Mouse (Mus musculus) forebrain, embryonic 13.5 days (tissue): Measurements from ENCODE around the gene Smtn. TPM values are rescaled to one million over a fixed set of nuclear protein-coding genes. Genes with fewer than 3 reads are reported as not detected.

Source experiments
- ATAC-seq: fragments of 200-750 bp; cut with Nextera tagmentation; 2 replicates; pipeline ENCODE4 v1.8.0; 2017
- H3K27ac ChIP-seq: fragments of 300-500 bp; sonication (generic); 2 replicates; pipeline ENCODE4 v1.5.1; 2015; ENCODE audit warnings: inconsistent platforms, mild to moderate bottlenecking, moderate library complexity
- H3K27me3 ChIP-seq: fragments of 300-500 bp; sonication (generic); 2 replicates; pipeline ENCODE4 v1.6.1; 2015; ENCODE audit warnings: mild to moderate bottlenecking, inconsistent platforms
- H3K36me3 ChIP-seq: fragments of 300-500 bp; sonication (generic); 2 replicates; pipeline ENCODE4 v1.6.1; 2015; ENCODE audit warnings: mild to moderate bottlenecking, inconsistent platforms; ENCODE audit not compliant: poor library complexity, severe bottlenecking
- H3K4me1 ChIP-seq: fragments of 300-500 bp; sonication (generic); 2 replicates; pipeline ENCODE4 v1.6.1; 2015; ENCODE audit warnings: inconsistent platforms
- H3K4me2 ChIP-seq: fragments of 300-500 bp; sonication (generic); 2 replicates; pipeline ENCODE4 v1.6.1; 2015; ENCODE audit warnings: inconsistent platforms, mild to moderate bottlenecking, moderate library complexity
- H3K4me3 ChIP-seq: fragments of 300-500 bp; sonication (generic); 2 replicates; pipeline ENCODE4 v1.5.1; 2015; ENCODE audit warnings: mild to moderate bottlenecking, inconsistent platforms
- H3K9ac ChIP-seq: fragments of 300-500 bp; sonication (generic); 2 replicates; pipeline ENCODE4 v1.6.1; 2015; ENCODE audit warnings: mild to moderate bottlenecking, inconsistent platforms
- H3K9me3 ChIP-seq: fragments of 300-500 bp; sonication (generic); replicated peaks from 2 replicates; pipeline ENCODE4 v1.6.1; 2016; ENCODE audit warnings: inconsistent platforms
- WGBS: fragments of 180-500 bp; shearing (Covaris S2); methylation state at CpG from one replicate; pipeline ENCODE4 v1.1.7; 2015; 5-methylcytosine and 5-hydroxymethylcytosine counted together
- polyA plus RNA-seq: library from polyadenylated mRNA; unstranded; fragments of >200 nt; fragmentation: Nextera tagmentation; extraction: Ambion mirVana; gene quantifications from 2 replicates; pipeline ENCODE4 v1.2.1, GENCODE M21; 2015

Smtn gene
- polyA plus RNA-seq, 1 experiment from 2014 or later, result 21.9 TPM

DNA sequence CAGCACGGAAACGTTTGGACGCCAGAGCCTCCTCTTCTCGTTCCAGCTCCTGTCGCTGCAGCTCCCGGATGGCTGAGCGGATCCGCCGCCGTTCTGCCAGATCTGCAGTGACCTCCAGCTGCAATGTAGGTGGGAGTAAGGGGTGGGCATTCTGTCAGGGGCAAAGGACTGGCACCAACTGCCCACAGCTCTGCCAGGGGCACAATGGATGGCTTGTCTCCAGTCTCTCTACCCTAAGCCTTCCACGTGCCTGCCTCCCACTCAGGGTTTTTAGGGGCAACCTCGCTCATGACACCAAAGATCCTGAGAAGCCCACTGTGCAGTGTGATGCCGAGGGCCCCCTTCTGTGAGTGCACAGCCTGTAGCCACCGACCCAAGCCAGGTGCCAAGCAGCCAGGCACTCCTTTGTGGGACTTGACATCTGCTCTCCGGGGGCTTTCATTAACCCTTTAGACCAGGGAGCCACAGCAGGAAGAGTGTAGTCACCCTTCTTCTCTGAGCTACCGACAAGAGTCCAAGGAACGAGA is 6.9 kb downstream of the Smtn start:
- no peak overlapping the region for H3K4me2 ChIP-seq
- H3K27me3 ChIP-seq, result no peaks in the 10 kb centered on the region
- peaks cover 27% of the 10 kb centered on the region for H3K4me1 ChIP-seq
- H3K9me3 ChIP-seq, result no peaks in the 10 kb centered on the region
- no peak overlapping the region for H3K27ac ChIP-seq
- ATAC-seq, result no peak
- peaks cover 50% of the 10 kb centered on the region for H3K36me3 ChIP-seq
- WGBS, result 90% methylated on average over 17 of the region's 17 CpGs
- no peak overlapping the region for H3K4me3 ChIP-seq
- no peak overlapping the region for H3K9ac ChIP-seq

DNA sequence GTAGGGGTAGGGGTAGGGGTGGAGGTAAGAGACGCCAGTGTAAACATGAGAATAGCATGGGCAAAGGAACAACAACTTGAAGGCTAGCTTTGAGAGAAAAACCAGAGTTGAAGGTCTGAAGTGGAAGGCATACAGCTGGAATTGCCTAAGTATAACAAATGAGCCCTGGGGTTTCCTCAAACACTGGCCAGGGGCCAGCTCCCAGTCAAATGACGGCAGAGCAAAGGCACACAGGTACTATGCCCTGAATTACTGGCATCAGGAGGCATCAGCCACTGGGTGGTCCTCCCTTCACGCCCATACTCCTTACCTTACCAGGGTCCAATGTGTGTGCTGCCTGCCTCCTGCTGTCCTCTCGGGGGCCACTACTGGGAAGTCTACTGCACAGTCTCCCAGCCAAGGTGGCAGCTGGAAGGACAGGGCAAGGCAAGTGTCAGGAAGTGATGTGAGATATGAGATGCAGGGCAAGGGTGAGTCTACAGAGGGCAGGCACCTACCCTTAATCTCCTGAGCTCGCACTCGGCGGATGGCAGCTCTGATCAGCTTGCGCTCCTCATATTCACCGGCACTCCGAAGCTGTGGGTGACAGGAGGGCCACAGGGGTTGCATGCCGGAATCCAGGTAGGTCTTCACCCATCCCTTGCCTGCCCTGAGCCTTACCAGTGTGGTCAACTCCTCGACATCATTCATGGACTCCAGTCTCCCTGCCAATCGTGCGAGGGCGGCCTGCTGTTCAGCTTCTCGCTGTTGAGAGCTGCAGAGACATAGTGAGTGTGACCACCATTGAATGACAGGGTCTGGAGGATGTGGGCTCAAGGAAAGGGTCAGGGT is 8.1 kb downstream of the Smtn start:
- Histone ChIP-seq H3K27me3 (no peaks in the 10 kb centered on the region), H3K36me3 (peaks cover 61% of the 10 kb centered on the region), H3K9me3 (no peaks in the 10 kb centered on the region), H3K4me2 (no peak overlapping the region), H3K27ac (no peak overlapping the region), H3K4me3 (no peak overlapping the region), H3K9ac (0 out of 2 replicates have a peak overlapping the region, but pooled peaks have one; percentile 41), H3K4me1 (peaks cover 18% of the 10 kb centered on the region)
- no peak for ATAC-seq
- 91% methylated on average over 16 of the region's 16 CpGs for WGBS

DNA sequence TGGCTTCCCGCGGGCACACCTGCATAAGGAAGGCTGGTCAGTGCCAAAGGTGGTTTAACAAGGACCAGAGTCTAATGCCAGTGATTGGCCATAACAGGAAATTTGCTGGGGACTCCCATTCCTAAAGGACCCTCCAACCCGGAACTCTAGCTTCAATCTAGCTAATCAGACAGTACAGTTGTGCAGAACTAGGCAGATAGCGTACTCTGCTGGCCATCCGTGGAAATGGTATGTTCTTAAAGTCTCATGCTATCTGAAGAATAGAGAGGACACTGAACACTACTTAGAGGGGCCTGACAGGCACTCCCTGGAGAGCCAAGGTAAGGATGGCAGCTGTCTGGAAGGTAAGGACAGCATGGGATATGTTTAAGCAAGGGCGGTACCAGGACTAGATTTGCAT is 8.8 kb downstream of the Smtn start:
- H3K36me3 ChIP-seq, result peaks cover 66% of the 10 kb centered on the region
- 79% methylated on average over 6 of the region's 6 CpGs for WGBS

DNA sequence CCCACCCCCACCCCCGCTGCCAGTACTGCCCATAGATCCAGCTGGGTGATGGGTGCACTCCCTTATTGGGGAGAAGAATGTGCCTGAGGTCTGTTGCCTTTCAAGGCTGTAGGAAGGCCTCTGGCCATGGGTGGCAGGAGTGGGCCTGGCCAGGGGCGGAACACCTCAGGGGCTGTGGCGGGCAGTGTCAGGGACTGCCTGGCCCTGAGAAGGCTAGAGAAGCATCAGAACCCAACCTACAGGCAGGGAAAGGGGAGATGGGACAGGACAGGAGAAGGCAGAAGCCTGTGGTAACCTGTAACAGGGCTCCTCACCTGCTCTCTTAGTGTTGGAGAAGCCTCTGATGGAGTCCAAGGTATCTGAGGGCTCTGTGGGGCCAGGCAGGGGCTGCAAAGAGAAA is 9.7 kb downstream of the Smtn start:
- Histone ChIP-seq H3K4me1 (peaks cover 10% of the 10 kb centered on the region), H3K9me3 (no peaks in the 10 kb centered on the region), H3K4me2 (no peak overlapping the region), H3K27me3 (no peaks in the 10 kb centered on the region), H3K36me3 (peaks cover 73% of the 10 kb centered on the region), H3K4me3 (no peak overlapping the region), H3K9ac (no peak overlapping the region), H3K27ac (no peak overlapping the region)
- WGBS, result 93% methylated on average over 3 of the region's 3 CpGs
- no peak for ATAC-seq

More for the DNA sequence above, 8.8 kb downstream of the Smtn start:
- no peak overlapping the region for H3K9ac ChIP-seq
- H3K27me3 ChIP-seq, result no peaks in the 10 kb centered on the region
- no peaks in the 10 kb centered on the region for H3K9me3 ChIP-seq
- H3K4me1 ChIP-seq, result peaks cover 18% of the 10 kb centered on the region
- no peak for ATAC-seq
- H3K27ac ChIP-seq, result no peak overlapping the region
- no peak overlapping the region for H3K4me3 ChIP-seq
- H3K4me2 ChIP-seq, result no peak overlapping the region

DNA sequence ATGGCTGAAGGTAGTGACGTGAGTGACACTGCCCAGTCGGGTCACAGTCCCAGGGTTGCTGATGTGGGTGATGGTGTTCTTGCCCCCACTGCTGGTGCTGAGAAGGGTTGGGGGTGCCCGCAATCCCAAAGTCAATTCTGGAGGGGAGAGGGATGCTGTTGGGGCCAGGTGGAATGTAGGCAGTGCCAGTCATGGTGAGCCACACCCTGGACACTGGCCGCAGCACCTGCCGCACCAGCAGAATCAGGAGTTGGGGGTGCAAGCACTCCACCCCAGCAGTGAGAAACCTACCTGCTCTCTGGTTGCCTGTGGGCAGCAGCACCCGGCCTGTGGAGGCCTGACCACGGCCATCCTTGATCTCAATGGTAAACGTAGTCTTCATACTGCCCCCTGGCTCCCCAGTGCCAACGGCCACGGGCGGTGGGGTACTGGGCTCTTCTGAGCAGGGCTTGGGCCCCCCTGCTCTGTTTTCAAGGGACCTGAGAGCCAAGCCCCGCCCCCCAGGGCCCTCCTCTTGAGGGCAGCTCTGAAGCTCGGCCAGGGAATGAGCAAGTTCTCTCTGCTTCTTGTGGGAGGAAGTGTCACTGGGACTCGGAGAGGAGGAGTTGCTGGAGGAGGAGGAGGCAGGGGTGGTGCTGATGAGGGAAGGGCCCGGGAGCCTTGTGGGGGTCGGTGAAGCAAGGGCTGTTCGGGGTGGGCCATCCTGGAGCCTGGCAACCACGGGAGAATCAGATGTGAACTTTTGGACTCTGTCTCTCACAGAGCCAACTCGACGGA is 10.7 kb downstream of the Smtn start:
- ATAC-seq, result no peak
- Histone ChIP-seq H3K4me3 (no peak overlapping the region), H3K27ac (no peak overlapping the region), H3K9ac (no peak overlapping the region), H3K27me3 (no peaks in the 10 kb centered on the region), H3K9me3 (no peaks in the 10 kb centered on the region), H3K4me1 (peaks cover 1% of the 10 kb centered on the region; the same call in 1 of the 2 replicates), H3K4me2 (no peak overlapping the region), H3K36me3 (peaks cover 76% of the 10 kb centered on the region)
- WGBS, result 82% methylated on average over 20 of the region's 20 CpGs

GRCm38 (mm10) chr11:3528208-3528607 is 12.2 kb downstream of the Smtn start:
- Histone ChIP-seq H3K4me3 (no peak overlapping the region), H3K4me1 (no peaks in the 10 kb centered on the region), H3K9ac (no peak overlapping the region), H3K4me2 (no peak overlapping the region), H3K9me3 (no peaks in the 10 kb centered on the region), H3K36me3 (peaks cover 79% of the 10 kb centered on the region), H3K27ac (no peak overlapping the region), H3K27me3 (no peaks in the 10 kb centered on the region)
- no peak for ATAC-seq
- WGBS, result 94% methylated on average over 6 of the region's 6 CpGs

DNA sequence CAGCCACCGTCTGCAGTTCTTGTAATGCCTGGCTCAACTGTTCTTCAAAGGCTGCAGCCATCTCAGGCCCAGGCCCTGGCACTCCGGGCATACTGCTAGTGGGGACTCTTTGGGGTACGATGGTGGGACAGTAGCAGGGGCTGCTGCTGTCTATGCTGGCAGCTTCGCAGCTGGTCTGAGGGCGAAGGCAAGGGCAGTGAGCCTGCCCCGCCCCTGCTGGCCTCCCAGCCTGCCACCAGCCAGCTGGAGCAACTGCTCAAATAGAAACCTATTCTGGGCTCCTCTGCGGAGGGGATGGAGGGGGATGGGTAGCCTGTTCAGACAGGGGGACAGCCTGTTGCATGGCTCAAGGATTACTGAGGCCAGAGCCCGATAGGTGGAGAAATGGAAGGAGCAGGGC is 12.6 kb downstream of the Smtn start:
- no peak overlapping the region for H3K4me3 ChIP-seq
- no peak for ATAC-seq
- H3K4me2 ChIP-seq, result no peak overlapping the region
- no peaks in the 10 kb centered on the region for H3K4me1 ChIP-seq
- H3K27me3 ChIP-seq, result no peaks in the 10 kb centered on the region
- no peak overlapping the region for H3K9ac ChIP-seq
- no peak overlapping the region for H3K27ac ChIP-seq
- peaks cover 78% of the 10 kb centered on the region for H3K36me3 ChIP-seq
- H3K9me3 ChIP-seq, result no peaks in the 10 kb centered on the region
- 71% methylated on average over 8 of the region's 8 CpGs for WGBS

DNA sequence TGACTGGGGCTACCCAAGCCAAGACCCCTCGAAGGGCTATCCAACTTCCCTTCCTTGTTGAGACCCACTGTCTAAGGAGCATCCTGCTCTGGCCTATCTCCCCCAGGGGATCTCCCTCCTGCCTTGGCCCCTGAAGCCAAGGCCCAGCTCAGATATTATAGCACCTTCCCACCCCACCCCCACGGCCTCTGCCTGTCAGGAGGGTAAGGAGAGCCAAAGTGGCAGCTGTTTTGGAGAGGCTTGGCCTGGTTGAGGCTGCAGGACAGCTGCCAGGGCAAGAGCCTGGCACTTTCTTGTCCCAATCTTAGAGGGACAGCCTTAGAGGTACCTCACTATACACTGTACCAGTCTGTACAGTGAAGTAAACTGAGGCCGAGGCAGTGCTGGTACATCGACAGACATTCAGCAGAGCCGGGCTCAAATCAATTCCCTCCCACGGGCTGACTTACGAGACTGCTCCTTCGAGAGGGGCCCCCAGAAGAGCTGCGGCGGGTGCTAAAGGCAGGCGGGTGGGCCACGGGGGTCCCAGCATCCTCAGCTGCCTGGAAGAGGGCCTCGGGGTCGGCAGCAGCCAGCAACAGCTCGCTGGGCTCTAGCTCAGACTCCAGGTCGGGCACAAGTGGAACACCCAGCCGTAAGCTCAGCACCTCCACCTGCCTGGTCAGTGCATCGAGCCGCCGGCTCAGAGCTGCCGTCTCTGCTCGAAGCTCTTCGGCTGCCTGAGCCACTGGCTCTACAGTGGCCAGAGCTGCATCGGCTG is 13.3 kb downstream of the Smtn start:
- H3K27me3 ChIP-seq, result no peaks in the 10 kb centered on the region
- no peak overlapping the region for H3K27ac ChIP-seq
- no peak overlapping the region for H3K4me2 ChIP-seq
- H3K9me3 ChIP-seq, result no peaks in the 10 kb centered on the region
- no peaks in the 10 kb centered on the region for H3K4me1 ChIP-seq
- ATAC-seq, result no peak
- peaks cover 78% of the 10 kb centered on the region for H3K36me3 ChIP-seq
- H3K4me3 ChIP-seq, result no peak overlapping the region
- 91% methylated on average over 24 of the region's 24 CpGs for WGBS
- no peak overlapping the region for H3K9ac ChIP-seq

- Histone ChIP-seq H3K9ac (no peak overlapping the region), H3K4me1 (no peaks in the 10 kb centered on the region), H3K27ac (no peak overlapping the region), H3K36me3 (peaks cover 78% of the 10 kb centered on the region), H3K9me3 (no peaks in the 10 kb centered on the region), H3K27me3 (no peaks in the 10 kb centered on the region), H3K4me3 (no peak overlapping the region), H3K4me2 (no peak overlapping the region)
- no peak for ATAC-seq
- 82% methylated on average over 9 of the region's 9 CpGs for WGBS
Observed at GRCm38 (mm10) chr11:3526207-3526606, 14.2 kb downstream of the Smtn start.

DNA sequence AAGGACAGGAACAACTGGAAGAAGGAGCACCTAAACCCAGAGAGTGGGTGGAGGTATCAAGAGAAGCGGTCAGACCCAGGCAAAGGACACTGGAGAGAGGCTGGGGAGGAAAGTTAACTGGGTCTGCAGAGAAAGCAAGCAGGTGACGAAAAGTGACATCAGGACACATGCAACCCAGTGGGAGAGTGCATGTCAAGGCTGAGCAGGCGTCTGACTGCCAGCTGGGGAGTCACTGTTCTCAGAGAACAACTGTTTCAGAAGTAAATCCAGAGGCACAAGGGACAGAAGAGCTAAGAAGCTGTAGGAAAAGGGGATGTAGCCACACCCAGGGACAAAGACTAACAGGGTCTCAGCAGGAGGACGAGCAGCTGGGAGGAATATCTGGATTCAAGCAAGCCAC is 14.9 kb downstream of the Smtn start:
- Histone ChIP-seq H3K27ac (no peak overlapping the region), H3K4me3 (no peak overlapping the region), H3K36me3 (peaks cover 78% of the 10 kb centered on the region), H3K27me3 (no peaks in the 10 kb centered on the region), H3K4me2 (no peak overlapping the region), H3K9me3 (no peaks in the 10 kb centered on the region), H3K4me1 (no peaks in the 10 kb centered on the region), H3K9ac (no peak overlapping the region)
- WGBS, result 90% methylated on average over 4 of the region's 4 CpGs
- no peak for ATAC-seq

- Histone ChIP-seq H3K4me1 (no peaks in the 10 kb centered on the region), H3K27me3 (no peaks in the 10 kb centered on the region), H3K9ac (no peak overlapping the region), H3K4me3 (no peak overlapping the region), H3K9me3 (no peaks in the 10 kb centered on the region), H3K4me2 (no peak overlapping the region), H3K36me3 (peaks cover 65% of the 10 kb centered on the region), H3K27ac (no peak overlapping the region)
- ATAC-seq, result no peak
- 89% methylated on average over 7 of the region's 7 CpGs for WGBS
Observed at GRCm38 (mm10) chr11:3523840-3524582, 16.4 kb downstream of the Smtn start.
